ENCODE assay signal across 12 mouse cellular contexts in genomic region chr4:110129518-110129917, GRCm38 (mm10).
DNase-seq lines count a peak whose midpoint lies in the region; ATAC-seq and TF ChIP-seq lines count a peak whose summit lies in the region.
"Had no signal": no experiment of that assay in that cellular context is flagged by ENCODE, and none has a peak within 500 bp of the region (broad histone marks: within the 10 kb centered on the region; RNA-seq: fewer than 3 reads in every experiment).

No protein-coding gene starts in this region.

- no peak overlapping the region for H3K4me2 ChIP-seq in forebrain, embryonic 12.5 days
- H3K4me2 ChIP-seq in hindbrain, postnatal 0 days (ENCODE audit: low read depth, low read length): no peak overlapping the region
- no peak overlapping the region for H3K4me2 ChIP-seq in neural tube, embryonic 15.5 days
- H3K4me2 ChIP-seq: heart, embryonic 13.5 days; lung, embryonic 15.5 days had no signal

- 34% methylated on average over 3 of the region's 3 CpGs for WGBS in forebrain, embryonic 12.5 days
- 32% methylated on average over 3 of the region's 3 CpGs for WGBS in hindbrain, postnatal 0 days
- 31% methylated on average over 3 of the region's 3 CpGs for WGBS in neural tube, embryonic 15.5 days
- 80% methylated on average over 3 of the region's 3 CpGs for WGBS in thymus, adult 2 months

- H3K27me3 ChIP-seq in forebrain, embryonic 12.5 days: 0 out of 2 replicates have a peak, but pooled peaks cover 3% of the 10 kb centered on the region
- no peaks in the 10 kb centered on the region for H3K27me3 ChIP-seq in hindbrain, postnatal 0 days (ENCODE audit: insufficient read depth, low read length)
- no peaks in the 10 kb centered on the region for H3K27me3 ChIP-seq in neural tube, embryonic 15.5 days (replicated peaks)
- no peaks in the 10 kb centered on the region for H3K27me3 ChIP-seq in thymus, adult 2 months (ENCODE audit: control insufficient read depth, insufficient read depth, low read length)
- H3K27me3 ChIP-seq: heart, embryonic 13.5 days; lung, embryonic 15.5 days had no signal

- DNase-seq in gastrocnemius, adult 2 months: peak; percentile 20
- no peak for DNase-seq in gastrocnemius, postnatal 10 days
- DNase-seq in hindbrain, postnatal 0 days (ENCODE audit: low spot score): peak; percentile 41
- DNase-seq in thymus, postnatal 0 days (ENCODE audit: low spot score): no peak
- DNase-seq in thymus, adult 2 months: no peak
- DNase-seq: thymus, adult 18-20 months had no signal

- H3K9ac ChIP-seq in forebrain, embryonic 12.5 days: no peak overlapping the region
- H3K9ac ChIP-seq in hindbrain, postnatal 0 days (replicated peaks; ENCODE audit: low read length): no peak overlapping the region
- H3K9ac ChIP-seq in neural tube, embryonic 15.5 days (replicated peaks): no peak overlapping the region
- H3K9ac ChIP-seq: heart, embryonic 13.5 days; lung, embryonic 15.5 days had no signal

- intact Hi-C loops in gastrocnemius, adult 2 months (cut with DNase I): no loop called here

- no peaks in the 10 kb centered on the region for H3K36me3 ChIP-seq in forebrain, embryonic 12.5 days (replicated peaks)
- H3K36me3 ChIP-seq in hindbrain, postnatal 0 days (ENCODE audit: insufficient read depth, low read length): no peaks in the 10 kb centered on the region
- H3K36me3 ChIP-seq in neural tube, embryonic 15.5 days: no peaks in the 10 kb centered on the region
- no peaks in the 10 kb centered on the region for H3K36me3 ChIP-seq in thymus, adult 2 months (ENCODE audit: control insufficient read depth, insufficient read depth, low read length)
- H3K36me3 ChIP-seq: heart, embryonic 13.5 days; lung, embryonic 15.5 days had no signal

- TF ChIP-seq CTCF in gastrocnemius, adult 2 months (IDR thresholded peaks at IDR 0.05): no peak
- no peak for TF ChIP-seq CTCF in hindbrain, postnatal 0 days (IDR thresholded peaks at IDR 0.05; ENCODE audit: low read depth)
- TF ChIP-seq CTCF in thymus, adult 2 months (IDR thresholded peaks at IDR 0.05; ENCODE audit: borderline replicate concordance, control insufficient read depth, extremely low read depth, insufficient read depth, low read length, poor library complexity): no peak

- peaks cover 17% of the 10 kb centered on the region for H3K4me1 ChIP-seq in forebrain, embryonic 12.5 days
- H3K4me1 ChIP-seq in hindbrain, postnatal 0 days (ENCODE audit: insufficient read depth, low read length): peaks cover 7% of the 10 kb centered on the region; the same call in 1 of the 2 replicates
- peaks cover 13% of the 10 kb centered on the region for H3K4me1 ChIP-seq in neural tube, embryonic 15.5 days
- H3K4me1 ChIP-seq in thymus, adult 2 months (replicated peaks; ENCODE audit: control insufficient read depth, insufficient read depth, low read length): no peaks in the 10 kb centered on the region
- H3K4me1 ChIP-seq: lung, embryonic 15.5 days had no signal

- no peaks in the 10 kb centered on the region for H3K9me3 ChIP-seq in forebrain, embryonic 12.5 days
- no peaks in the 10 kb centered on the region for H3K9me3 ChIP-seq in hindbrain, postnatal 0 days (ENCODE audit: low read length)
- H3K9me3 ChIP-seq in neural tube, embryonic 15.5 days (replicated peaks): no peaks in the 10 kb centered on the region
- H3K9me3 ChIP-seq: heart, embryonic 13.5 days; lung, embryonic 15.5 days had no signal

- no peak overlapping the region for H3K4me3 ChIP-seq in gastrocnemius, adult 2 months
- no peak overlapping the region for H3K4me3 ChIP-seq in forebrain, embryonic 12.5 days (replicated peaks)
- H3K4me3 ChIP-seq in hindbrain, postnatal 0 days (ENCODE audit: low read length): no peak overlapping the region
- no peak overlapping the region for H3K4me3 ChIP-seq in neural tube, embryonic 15.5 days (replicated peaks)
- no peak overlapping the region for H3K4me3 ChIP-seq in thymus, adult 2 months (ENCODE audit: control insufficient read depth, insufficient read depth, low read length)
- H3K4me3 ChIP-seq: heart, embryonic 13.5 days; left cerebral cortex, adult 2 months; lung, embryonic 15.5 days; myocyte had no signal

- no peak overlapping the region for H3K27ac ChIP-seq in gastrocnemius, adult 2 months
- H3K27ac ChIP-seq in forebrain, embryonic 12.5 days: peak overlapping the region; percentile 47
- H3K27ac ChIP-seq in hindbrain, postnatal 0 days: no peak overlapping the region
- H3K27ac ChIP-seq in neural tube, embryonic 15.5 days (replicated peaks): no peak overlapping the region; the same call in 1 of the 2 replicates
- H3K27ac ChIP-seq in thymus, adult 2 months (ENCODE audit: control insufficient read depth, insufficient read depth, low read length): no peak overlapping the region
- H3K27ac ChIP-seq: heart, embryonic 13.5 days; left cerebral cortex, adult 2 months; lung, embryonic 15.5 days had no signal

- peak; percentile 85 for ATAC-seq in forebrain, embryonic 12.5 days (ENCODE audit: low FRiP score)
- peak; percentile 48 for ATAC-seq in hindbrain, postnatal 0 days
- ATAC-seq in neural tube, embryonic 15.5 days (ENCODE audit: low FRiP score): peak; percentile 66

- TF ChIP-seq POLR2A in thymus, adult 2 months (IDR thresholded peaks at IDR 0.05; ENCODE audit: control insufficient read depth, extremely low read depth, insufficient read depth, low read length, poor library complexity): no peak

Comparison
In these comparisons a context has a peak if more than half of its experiments do, and no peak if none do; other contexts are left out.
1. DNase-seq: peak in gastrocnemius, adult 2 months (single experiment) and hindbrain, postnatal 0 days (single experiment); none in gastrocnemius, postnatal 10 days (single experiment), thymus, postnatal 0 days (single experiment) and thymus, adult 2 months (single experiment).
2. Peak in every context shown above with its lines, with median percentiles within 50 percentile points of each other: ATAC-seq.